Mouse (Mus musculus) hindbrain, postnatal 0 days (tissue): ENCODE data around the gene Pold4. TPM values are rescaled to one million over a fixed set of nuclear protein-coding genes. Genes with fewer than 3 reads are reported as not detected.
A peak's percentile ranks its signal among the peaks of the same experiment; 100 is the strongest.

Experiments
- ATAC-seq: fragments of 200-750 bp; cut with Nextera tagmentation; 2 replicates; pipeline ENCODE4 v1.8.0; 2017; ENCODE audit warnings: mild to moderate bottlenecking, moderate TSS enrichment, moderate library complexity
- DNase-seq: peaks from one replicate; pipeline ENCODE4 v3.0.0-alpha.2; 2015; ENCODE audit warnings: low spot score
- H3K27ac ChIP-seq: fragments of 300-500 bp; sonication (generic); 2 replicates; pipeline ENCODE4 v1.5.1; 2014; ENCODE audit warnings: mild to moderate bottlenecking
- H3K27me3 ChIP-seq: fragments of 300-500 bp; sonication (generic); 2 replicates; pipeline ENCODE4 v1.6.1; 2014; ENCODE audit warnings: low read length, mixed read lengths; ENCODE audit not compliant: insufficient read depth
- H3K36me3 ChIP-seq: fragments of 300-500 bp; sonication (generic); 2 replicates; pipeline ENCODE4 v1.6.1; 2014; ENCODE audit warnings: low read length, mixed read lengths; ENCODE audit not compliant: insufficient read depth
- H3K4me1 ChIP-seq: fragments of 300-500 bp; sonication (generic); 2 replicates; pipeline ENCODE4 v1.6.1; 2014; ENCODE audit warnings: antibody characterized with exemption, low read length, mixed read lengths; ENCODE audit not compliant: insufficient read depth
- H3K4me2 ChIP-seq: fragments of 300-500 bp; sonication (generic); 2 replicates; pipeline ENCODE4 v1.6.1; 2014; ENCODE audit warnings: low read depth, mild to moderate bottlenecking, low read length, moderate library complexity, mixed read lengths
- H3K4me3 ChIP-seq: fragments of 300-500 bp; sonication (generic); 2 replicates; pipeline ENCODE4 v1.5.1; 2014; ENCODE audit warnings: low read length
- H3K9ac ChIP-seq: fragments of 300-500 bp; sonication (generic); replicated peaks from 2 replicates; pipeline ENCODE4 v1.6.1; 2014; ENCODE audit warnings: mild to moderate bottlenecking, low read length, moderate library complexity, mixed read lengths
- H3K9me3 ChIP-seq: fragments of 300-500 bp; sonication (generic); 2 replicates; pipeline ENCODE4 v1.6.1; 2016; ENCODE audit warnings: low read length, mixed read lengths
- CTCF ChIP-seq: IDR thresholded peaks from 2 replicates; pipeline ENCODE4 v1.5.1; 2016; ENCODE audit warnings: antibody characterized with exemption, control low read depth, low read depth
- WGBS: fragments of 180-500 bp; shearing (Covaris S2); extraction: QIAGEN DNeasy Blood & Tissue Kit; methylation state at CpG from one replicate; pipeline ENCODE4 v1.1.7; 2014; 5-methylcytosine and 5-hydroxymethylcytosine counted together
- polyA plus RNA-seq: library from polyadenylated mRNA; unstranded; fragments of >200 nt; fragmentation: Nextera tagmentation; extraction: Ambion mirVana; gene quantifications from 2 replicates; pipeline ENCODE4 v1.2.1, GENCODE M21; 2015
- total RNA-seq: library from RNA; depleted of rRNA; stranded (reverse); fragments of >200 nt; gene quantifications from 2 replicates; pipeline ENCODE4 v1.2.3, GENCODE M21; 2014

Pold4 gene
- total and polyA plus RNA-seq, 2 experiments from 2014 or later: 24.5 to 28.7 TPM

GRCm38 (mm10) chr19:4191528-4192250, 40.0 kb upstream of the Pold4 start, which contains the start of gene Ppp1ca:
Gene Ppp1ca (plus strand): TSS chr19:4192065.
- Histone ChIP-seq H3K9ac (peak within 1 kb of the TSS; percentile 99), H3K4me3 (peak within 1 kb of the TSS; percentile 93), H3K4me1 (peaks cover 10% of the 10 kb centered on the region), H3K27me3 (no peaks in the 10 kb centered on the region), H3K4me2 (peak within 1 kb of the TSS; percentile 82), H3K27ac (peak within 1 kb of the TSS; percentile 94), H3K36me3 (peaks cover 26% of the 10 kb centered on the region; the same call in 1 of the 2 replicates), H3K9me3 (no peaks in the 10 kb centered on the region)
- TF ChIP-seq CTCF: peak; percentile 72
- ATAC-seq: peak; percentile 95
- 6% methylated on average over 40 of the region's 47 CpGs for WGBS
- peak; percentile 96 for DNase-seq

GRCm38 (mm10) chr19:4192251-4192985, 39.3 kb upstream of the Pold4 start:
- H3K27ac ChIP-seq: peak overlapping the region; percentile 94
- H3K36me3 ChIP-seq: peaks cover 26% of the 10 kb centered on the region; the same call in 1 of the 2 replicates
- DNase-seq: peak; percentile 60
- 2% methylated on average over 47 of the region's 52 CpGs for WGBS
- H3K4me2 ChIP-seq: peak overlapping the region; percentile 82
- peaks cover 10% of the 10 kb centered on the region for H3K4me1 ChIP-seq
- H3K9ac ChIP-seq: peak overlapping the region; percentile 99
- peak overlapping the region; percentile 93 for H3K4me3 ChIP-seq
- peak; percentile 57 for ATAC-seq
- no peak for TF ChIP-seq CTCF
- no peaks in the 10 kb centered on the region for H3K9me3 ChIP-seq
- no peaks in the 10 kb centered on the region for H3K27me3 ChIP-seq

GRCm38 (mm10) chr19:4193129-4193528, 38.6 kb upstream of the Pold4 start:
- peak overlapping the region; percentile 94; the same call in 1 of the 2 replicates for H3K27ac ChIP-seq

GRCm38 (mm10) chr19:4194021-4194724, 37.5 kb upstream of the Pold4 start:
- no peaks in the 10 kb centered on the region for H3K27me3 ChIP-seq
- H3K4me3 ChIP-seq: no peak overlapping the region
- TF ChIP-seq CTCF: no peak
- H3K36me3 ChIP-seq: peaks cover 26% of the 10 kb centered on the region; the same call in 1 of the 2 replicates
- H3K9me3 ChIP-seq: no peaks in the 10 kb centered on the region
- DNase-seq: no peak
- no peak for ATAC-seq
- WGBS: 78% methylated on average over 8 of the region's 8 CpGs
- H3K27ac ChIP-seq: peak overlapping the region; percentile 45; the same call in 1 of the 2 replicates
- H3K9ac ChIP-seq: no peak overlapping the region
- peaks cover 10% of the 10 kb centered on the region for H3K4me1 ChIP-seq
- no peak overlapping the region for H3K4me2 ChIP-seq

More at GRCm38 (mm10) chr19:4193129-4193528, 38.6 kb upstream of the Pold4 start:
- Histone ChIP-seq H3K27me3 (no peaks in the 10 kb centered on the region), H3K4me3 (peak overlapping the region; percentile 93), H3K9me3 (no peaks in the 10 kb centered on the region), H3K9ac (peak overlapping the region; percentile 99), H3K36me3 (peaks cover 26% of the 10 kb centered on the region; the same call in 1 of the 2 replicates), H3K4me1 (peaks cover 10% of the 10 kb centered on the region), H3K4me2 (peak overlapping the region; percentile 82)
- no peak for ATAC-seq
- WGBS: 41% methylated on average over 6 of the region's 6 CpGs
- no peak for TF ChIP-seq CTCF
- DNase-seq: no peak

- 0 out of 2 replicates have a peak, but pooled peaks have one; percentile 4 for ATAC-seq
- H3K36me3 ChIP-seq: peaks cover 29% of the 10 kb centered on the region; the same call in 1 of the 2 replicates
- no peaks in the 10 kb centered on the region for H3K27me3 ChIP-seq
- peaks cover 10% of the 10 kb centered on the region for H3K4me1 ChIP-seq
- 54% methylated on average over 12 of the region's 12 CpGs for WGBS
- TF ChIP-seq CTCF: no peak
- H3K9me3 ChIP-seq: no peaks in the 10 kb centered on the region
- H3K9ac ChIP-seq: no peak overlapping the region
- no peak overlapping the region for H3K4me2 ChIP-seq
- peak overlapping the region; percentile 45; the same call in 1 of the 2 replicates for H3K27ac ChIP-seq
- DNase-seq: peak; percentile 80
- no peak overlapping the region for H3K4me3 ChIP-seq
Observed at GRCm38 (mm10) chr19:4194776-4195650, 36.7 kb upstream of the Pold4 start.
